Mouse (Mus musculus): ENCODE results near the gene Cdk14.

DNA sequence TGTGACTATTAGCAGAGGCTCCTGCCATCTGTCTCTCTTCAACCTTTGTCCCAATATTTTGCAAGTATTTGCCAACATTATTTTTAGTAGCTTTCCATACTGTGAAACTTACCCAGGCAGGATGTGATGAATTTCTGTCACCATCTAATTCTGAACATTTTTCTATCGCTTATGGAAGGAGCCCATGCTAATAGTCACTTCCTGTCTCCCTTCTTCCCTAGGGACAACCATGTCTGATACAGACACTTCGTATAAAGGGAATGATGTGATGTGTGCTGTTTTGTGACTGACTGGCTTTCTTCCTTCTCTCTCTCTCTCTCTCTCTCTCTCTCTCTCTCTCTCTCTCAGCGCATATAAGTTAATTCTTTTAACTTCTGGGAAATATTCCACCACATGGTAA is 5.3 kb downstream of the Cdk14 start:
- TF ChIP-seq CTCF (IDR thresholded peaks at IDR 0.05; ENCODE audit: extremely low read depth, insufficient read depth, insufficient read length, insufficient replicate concordance) (no peak), POLR2A (IDR thresholded peaks at IDR 0.05; ENCODE audit: low read depth, low read length) (no peak)

Data from spleen, adult 2 months (tissue).